Mouse (Mus musculus) spleen, postnatal 36 days (tissue): ENCODE data around the gene Ccdc151.

ENCODE experiments used
- DNase-seq, 2 experiments: peaks; one replicate each; pipeline ENCODE4 v3.0.0; 2022; ENCODE audit warnings: low spot score in 2 of 2, mixed read lengths in 1 of 2

Ccdc151 gene

GRCm38 (mm10) chr9:21958372-21958771 lies 44.1 kb downstream of the Ccdc151 start:
- DNase-seq: peak in 1 of 2 experiments; percentile 32

- peak; percentile 98 for DNase-seq
Observed at GRCm38 (mm10) chr9:21955570-21956281, 46.7 kb downstream of the Ccdc151 start, which contains the start of gene Swsap1. TSS of gene Swsap1 (plus strand) at chr9:21955755.

- DNase-seq: no peak
Observed at GRCm38 (mm10) chr9:21955225-21955569, 47.2 kb downstream of the Ccdc151 start.

- no peak for DNase-seq
Observed at GRCm38 (mm10) chr9:21954635-21955034, 47.8 kb downstream of the Ccdc151 start.

GRCm38 (mm10) chr9:21953600-21953999 lies 48.8 kb downstream of the Ccdc151 start:
- DNase-seq: no peak

GRCm38 (mm10) chr9:21951977-21952376 lies 50.5 kb downstream of the Ccdc151 start:
- no peak for DNase-seq

GRCm38 (mm10) chr9:21950322-21950721 lies 52.1 kb downstream of the Ccdc151 start:
- DNase-seq: peak in 1 of 2 experiments; percentile 36

- DNase-seq: no peak
Observed at GRCm38 (mm10) chr9:21948790-21949189, 53.6 kb downstream of the Ccdc151 start.

- no peak for DNase-seq
Observed at GRCm38 (mm10) chr9:21948146-21948545, 54.3 kb downstream of the Ccdc151 start.

- DNase-seq: no peak
Observed at GRCm38 (mm10) chr9:21947540-21948130, 54.8 kb downstream of the Ccdc151 start.

GRCm38 (mm10) chr9:21944267-21944666 lies 58.2 kb downstream of the Ccdc151 start:
- DNase-seq: no peak

- no peak for DNase-seq
Observed at GRCm38 (mm10) chr9:21943638-21944037, 58.8 kb downstream of the Ccdc151 start.

- DNase-seq: no peak
Observed at GRCm38 (mm10) chr9:21943046-21943445, 59.4 kb downstream of the Ccdc151 start.
